Comparison of ENCODE assay signal across 13 mouse cellular contexts in genomic region chr13:56071586-56072267, GRCm38 (mm10).
A peak's percentile ranks its signal among the peaks of the same experiment; 100 is the strongest.
DNase-seq lines count a peak whose midpoint lies in the region; ATAC-seq and TF ChIP-seq lines count a peak whose summit lies in the region.
"Had no signal": no experiment of that assay in that cellular context is flagged by ENCODE, and none has a peak within 500 bp of the region (broad histone marks: within the 10 kb centered on the region; RNA-seq: fewer than 3 reads in every experiment).

No protein-coding gene starts in this region.

- no peak overlapping the region for H3K4me2 ChIP-seq in lung, embryonic 14.5 days
- no peak overlapping the region for H3K4me2 ChIP-seq in hindbrain, postnatal 0 days (ENCODE audit: low read depth, low read length)

- no peaks in the 10 kb centered on the region for H3K27me3 ChIP-seq in lung, embryonic 14.5 days (ENCODE audit: insufficient read depth, low read length)
- H3K27me3 ChIP-seq in hindbrain, postnatal 0 days (ENCODE audit: insufficient read depth, low read length): no peaks in the 10 kb centered on the region

- no peaks in the 10 kb centered on the region for H3K4me1 ChIP-seq in lung, embryonic 14.5 days (ENCODE audit: insufficient read depth)
- peaks cover 3% of the 10 kb centered on the region; the same call in 1 of the 2 replicates for H3K4me1 ChIP-seq in hindbrain, postnatal 0 days (ENCODE audit: insufficient read depth, low read length)

- intact Hi-C loops in left cerebral cortex, postnatal 14 days (cut with DNase I): loop anchor here (10.0 kb wide), 1 partner anchor 237 kb away; the partner anchor contains the start of gene Pitx1

- no peak for ATAC-seq in lung, embryonic 14.5 days (ENCODE audit: insufficient read depth)
- peak; percentile 52; the same call in 1 of the 2 replicates for ATAC-seq in hindbrain, postnatal 0 days
- ATAC-seq: CD4-positive, CD25-positive, alpha-beta regulatory T cell, adult 4 months; liver, postnatal 0 days had no signal

- TF ChIP-seq CTCF in lung, embryonic 14.5 days (IDR thresholded peaks at IDR 0.05; ENCODE audit: low read depth): no peak
- no peak for TF ChIP-seq CTCF in hindbrain, postnatal 0 days (IDR thresholded peaks at IDR 0.05; ENCODE audit: low read depth)

- H3K36me3 ChIP-seq in lung, embryonic 14.5 days (ENCODE audit: insufficient read depth): peaks cover 57% of the 10 kb centered on the region
- peaks cover 15% of the 10 kb centered on the region; the same call in 1 of the 2 replicates for H3K36me3 ChIP-seq in hindbrain, postnatal 0 days (ENCODE audit: insufficient read depth, low read length)

- no peak overlapping the region for H3K27ac ChIP-seq in lung, embryonic 14.5 days (ENCODE audit: low read depth)
- H3K27ac ChIP-seq in hindbrain, postnatal 0 days: 0 out of 2 replicates have a peak overlapping the region, but pooled peaks have one; percentile 43
- H3K27ac ChIP-seq: left cerebral cortex, adult 2 months had no signal

- 74% methylated on average over 16 of the region's 16 CpGs for WGBS in lung, embryonic 14.5 days
- WGBS in hindbrain, postnatal 0 days: 38% methylated on average over 16 of the region's 16 CpGs

- no peak overlapping the region for H3K4me3 ChIP-seq in lung, embryonic 14.5 days (ENCODE audit: low read depth, low read length)
- no peak overlapping the region for H3K4me3 ChIP-seq in hindbrain, postnatal 0 days (ENCODE audit: low read length)
- H3K4me3 ChIP-seq: left cerebral cortex, adult 2 months had no signal

- no peaks in the 10 kb centered on the region for H3K9me3 ChIP-seq in lung, embryonic 14.5 days (ENCODE audit: low read depth, low read length)
- H3K9me3 ChIP-seq in hindbrain, postnatal 0 days (ENCODE audit: low read length): no peaks in the 10 kb centered on the region

- H3K9ac ChIP-seq in lung, embryonic 14.5 days: no peak overlapping the region
- no peak overlapping the region for H3K9ac ChIP-seq in hindbrain, postnatal 0 days (replicated peaks; ENCODE audit: low read length)
- H3K9ac ChIP-seq: liver, postnatal 0 days had no signal

- peak; percentile 85 for DNase-seq in lung, embryonic 14.5 days
- no peak for DNase-seq in lung, postnatal 10 days
- DNase-seq in brain, embryonic 18.5 days (ENCODE audit: low read depth, low spot score): peak; percentile 62
- peak; percentile 89 to 90 for DNase-seq in cerebellum, postnatal 14 days
- peak; percentile 90 for DNase-seq in hindbrain, postnatal 0 days (ENCODE audit: low spot score)
- no peak for DNase-seq in left cerebral cortex, postnatal 14 days (ENCODE audit: low spot score in 2 of 2)
- DNase-seq in MN1 (ENCODE audit: low spot score): no peak
- DNase-seq in adrenal gland, postnatal 36 days: no peak
- DNase-seq: kidney, postnatal 14 days; liver, postnatal 0 days; thymus, postnatal 25 days had no signal

Comparison
In these comparisons a context has a peak if more than half of its experiments do, and no peak if none do; other contexts are left out.
1. DNase-seq: peak in lung, embryonic 14.5 days (single experiment), brain, embryonic 18.5 days (single experiment), cerebellum, postnatal 14 days (2 of 2) and hindbrain, postnatal 0 days (single experiment); none in lung, postnatal 10 days (single experiment), left cerebral cortex, postnatal 14 days (0 of 2), MN1 (single experiment) and adrenal gland, postnatal 36 days (0 of 2).